Mouse (Mus musculus) midbrain, embryonic 12.5 days (tissue): ENCODE results near the gene Gm17387. TPM values are rescaled to one million over a fixed set of nuclear protein-coding genes. Genes with fewer than 3 reads are reported as not detected.

ENCODE experiments used
- ATAC-seq: fragments of 200-750 bp; cut with Nextera tagmentation; 2 replicates; pipeline ENCODE4 v1.8.0; 2017; ENCODE audit warnings: low read depth, moderate TSS enrichment, moderate library complexity; ENCODE audit not compliant: low FRiP score
- H3K27ac ChIP-seq: fragments of 300-500 bp; sonication (generic); replicated peaks from 2 replicates; pipeline ENCODE4 v1.5.1; 2016; ENCODE audit warnings: mild to moderate bottlenecking
- H3K27me3 ChIP-seq: fragments of 300-500 bp; sonication (generic); 2 replicates; pipeline ENCODE4 v1.6.1; 2016; ENCODE audit warnings: mild to moderate bottlenecking
- H3K36me3 ChIP-seq: fragments of 300-500 bp; sonication (generic); 2 replicates; pipeline ENCODE4 v1.6.1; 2016
- H3K4me1 ChIP-seq: fragments of 300-500 bp; sonication (generic); 2 replicates; pipeline ENCODE4 v1.6.1; 2016
- H3K4me2 ChIP-seq: fragments of 300-500 bp; sonication (generic); replicated peaks from 2 replicates; pipeline ENCODE4 v1.6.1; 2016; ENCODE audit warnings: mild to moderate bottlenecking, moderate library complexity
- H3K4me3 ChIP-seq: fragments of 300-500 bp; sonication (generic); 2 replicates; pipeline ENCODE4 v1.5.1; 2016; ENCODE audit warnings: mild to moderate bottlenecking
- H3K9ac ChIP-seq: fragments of 300-500 bp; sonication (generic); replicated peaks from 2 replicates; pipeline ENCODE4 v1.6.1; 2016; ENCODE audit warnings: mild to moderate bottlenecking, moderate library complexity
- H3K9me3 ChIP-seq: fragments of 300-500 bp; sonication (generic); 2 replicates; pipeline ENCODE4 v1.6.1; 2016; ENCODE audit warnings: mild to moderate bottlenecking
- whole genome bisulfite sequencing: fragments of 180-500 bp; shearing (Covaris S2); methylation state at CpG from one replicate; pipeline ENCODE4 v1.1.7; 2016; 5-methylcytosine and 5-hydroxymethylcytosine counted together
- polyA plus RNA-seq: library from polyadenylated mRNA; unstranded; fragments of >200 nt; fragmentation: Nextera tagmentation; extraction: Ambion mirVana; gene quantifications from 2 replicates; pipeline ENCODE4 v1.2.1, GENCODE M21; 2016

Gene Gm17387
- not detected in 2 replicates for polyA plus RNA-seq

DNA sequence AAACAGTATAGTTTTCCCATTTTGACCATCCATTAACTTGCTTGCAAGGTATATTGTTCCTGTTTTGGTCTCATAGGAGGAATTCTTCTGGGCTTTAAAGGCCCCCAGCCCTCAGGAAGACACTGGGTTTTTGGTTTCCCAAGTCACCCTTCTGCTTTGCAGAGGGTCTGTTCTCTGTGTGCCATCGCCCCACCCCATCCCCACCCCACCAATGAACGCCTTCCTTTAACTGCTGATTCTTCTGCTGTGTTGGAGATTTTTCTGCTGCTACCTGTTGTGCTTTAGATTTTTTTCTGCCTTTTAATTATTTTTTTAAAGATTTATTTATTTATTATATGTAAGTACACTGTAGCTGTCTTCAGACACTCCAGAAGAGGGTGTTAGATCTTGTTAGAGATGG lies at the start of gene Gm17387:
Gene Gm17387 (plus strand): TSS at position 301 of the 400 bp plus-strand sequence.
- H3K9ac ChIP-seq = no peak within 1 kb of the TSS
- H3K9me3 ChIP-seq = no peaks in the 10 kb centered on the region
- no peaks in the 10 kb centered on the region for H3K36me3 ChIP-seq
- no peak for ATAC-seq
- 97% methylated on average over 2 of the region's 2 CpGs for WGBS
- H3K27ac ChIP-seq = no peak within 1 kb of the TSS
- H3K27me3 ChIP-seq = no peaks in the 10 kb centered on the region
- peaks cover 23% of the 10 kb centered on the region for H3K4me1 ChIP-seq
- no peak within 1 kb of the TSS for H3K4me2 ChIP-seq
- no peak within 1 kb of the TSS for H3K4me3 ChIP-seq

DNA sequence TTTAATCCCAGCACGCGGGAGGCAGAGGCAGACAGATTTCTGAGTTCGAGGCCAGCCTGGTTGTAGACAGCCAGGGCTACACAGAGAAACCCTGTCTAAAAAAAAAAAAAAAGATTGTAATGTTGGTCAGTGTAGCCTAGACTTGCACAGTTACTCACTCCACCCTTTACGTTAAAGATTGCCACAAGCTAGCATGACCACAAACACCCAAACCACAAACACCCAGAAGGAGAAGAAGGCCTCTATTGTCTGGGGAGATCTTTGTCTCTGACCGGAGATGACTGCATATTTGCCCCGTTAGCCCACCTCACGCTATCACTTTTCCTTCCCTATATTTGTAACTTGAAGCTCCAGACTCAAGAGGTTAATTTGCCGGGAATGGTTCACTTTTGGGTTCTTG lies 47.2 kb upstream of the Gm17387 start:
- no peaks in the 10 kb centered on the region for H3K27me3 ChIP-seq
- H3K36me3 ChIP-seq = no peaks in the 10 kb centered on the region
- H3K4me3 ChIP-seq = no peak overlapping the region
- H3K9ac ChIP-seq = no peak overlapping the region
- ATAC-seq = no peak
- H3K4me1 ChIP-seq = no peaks in the 10 kb centered on the region
- 95% methylated on average over 8 of the region's 8 CpGs for WGBS
- H3K27ac ChIP-seq = no peak overlapping the region
- no peak overlapping the region for H3K4me2 ChIP-seq
- no peaks in the 10 kb centered on the region for H3K9me3 ChIP-seq

- Histone ChIP-seq H3K4me1 (no peaks in the 10 kb centered on the region), H3K27ac (no peak overlapping the region), H3K4me2 (no peak overlapping the region), H3K4me3 (no peak overlapping the region), H3K9me3 (no peaks in the 10 kb centered on the region), H3K27me3 (no peaks in the 10 kb centered on the region), H3K36me3 (no peaks in the 10 kb centered on the region), H3K9ac (no peak overlapping the region)
- ATAC-seq = no peak
- WGBS = 88% methylated on average over 7 of the region's 7 CpGs
Observed at GRCm38 (mm10) chr7:140982971-140983370, 46.0 kb upstream of the Gm17387 start.

- Histone ChIP-seq H3K4me2 (no peak overlapping the region), H3K9me3 (no peaks in the 10 kb centered on the region), H3K4me3 (no peak overlapping the region), H3K4me1 (no peaks in the 10 kb centered on the region), H3K36me3 (no peaks in the 10 kb centered on the region), H3K27me3 (no peaks in the 10 kb centered on the region), H3K27ac (no peak overlapping the region), H3K9ac (no peak overlapping the region)
- WGBS = 89% methylated on average over 17 of the region's 17 CpGs
- no peak for ATAC-seq
Observed at GRCm38 (mm10) chr7:140987182-140988138, 41.5 kb upstream of the Gm17387 start.

DNA sequence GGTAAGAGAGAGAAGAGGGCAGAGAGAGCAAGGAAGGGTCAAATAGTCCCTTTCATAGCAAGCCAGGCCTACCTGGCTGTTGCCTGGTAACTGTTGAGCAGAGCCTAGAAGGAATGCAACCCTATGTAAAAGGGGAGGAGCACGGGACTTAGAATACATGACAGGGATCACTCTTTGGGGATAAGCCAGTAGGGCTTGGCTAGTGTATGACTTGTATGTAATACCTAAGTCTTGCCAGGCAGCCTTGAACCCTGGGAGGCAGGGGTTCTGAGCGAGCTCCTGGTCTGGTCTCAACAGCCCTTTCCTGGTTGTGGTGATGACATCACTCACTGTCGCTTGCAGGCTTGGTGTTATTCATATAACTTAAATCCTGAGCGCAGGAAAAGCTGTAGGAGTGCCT lies 39.9 kb upstream of the Gm17387 start:
- WGBS = 77% methylated on average over 4 of the region's 4 CpGs
- Histone ChIP-seq H3K4me3 (no peak overlapping the region), H3K36me3 (no peaks in the 10 kb centered on the region), H3K27ac (no peak overlapping the region), H3K9ac (no peak overlapping the region), H3K4me1 (no peaks in the 10 kb centered on the region), H3K4me2 (no peak overlapping the region), H3K9me3 (no peaks in the 10 kb centered on the region), H3K27me3 (no peaks in the 10 kb centered on the region)
- ATAC-seq = no peak

GRCm38 (mm10) chr7:140990185-140990584 lies 38.7 kb upstream of the Gm17387 start:
- H3K27me3 ChIP-seq = no peaks in the 10 kb centered on the region
- H3K27ac ChIP-seq = no peak overlapping the region
- no peak overlapping the region for H3K9ac ChIP-seq
- H3K4me3 ChIP-seq = no peak overlapping the region
- H3K4me2 ChIP-seq = no peak overlapping the region
- no peaks in the 10 kb centered on the region for H3K36me3 ChIP-seq
- H3K4me1 ChIP-seq = no peaks in the 10 kb centered on the region
- 82% methylated on average over 6 of the region's 6 CpGs for WGBS
- H3K9me3 ChIP-seq = no peaks in the 10 kb centered on the region
- no peak for ATAC-seq

DNA sequence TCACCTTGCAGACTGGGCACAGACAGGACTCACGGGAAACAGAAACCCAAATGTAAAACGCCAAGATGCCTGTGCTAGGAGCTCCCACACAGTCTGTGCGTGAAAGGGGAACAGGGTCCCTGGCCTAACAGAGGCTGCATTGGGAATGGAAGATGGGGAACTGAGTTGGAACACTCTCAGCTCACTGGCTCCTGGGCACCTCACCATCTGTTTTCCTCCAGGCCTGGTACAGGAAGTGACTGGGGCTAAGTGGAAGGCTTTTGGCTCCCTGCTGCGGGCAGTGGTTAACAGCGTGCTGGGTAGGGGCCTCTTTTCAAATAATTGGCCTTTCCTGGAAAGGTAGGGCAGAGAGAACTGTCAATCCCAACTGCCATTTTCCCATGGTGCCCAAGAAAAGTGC lies 38.3 kb upstream of the Gm17387 start:
- no peaks in the 10 kb centered on the region for H3K36me3 ChIP-seq
- no peaks in the 10 kb centered on the region for H3K4me1 ChIP-seq
- H3K9me3 ChIP-seq = no peaks in the 10 kb centered on the region
- H3K27ac ChIP-seq = no peak overlapping the region
- ATAC-seq = no peak
- no peak overlapping the region for H3K9ac ChIP-seq
- no peaks in the 10 kb centered on the region for H3K27me3 ChIP-seq
- no peak overlapping the region for H3K4me3 ChIP-seq
- WGBS = 72% methylated on average over 5 of the region's 5 CpGs
- H3K4me2 ChIP-seq = no peak overlapping the region

DNA sequence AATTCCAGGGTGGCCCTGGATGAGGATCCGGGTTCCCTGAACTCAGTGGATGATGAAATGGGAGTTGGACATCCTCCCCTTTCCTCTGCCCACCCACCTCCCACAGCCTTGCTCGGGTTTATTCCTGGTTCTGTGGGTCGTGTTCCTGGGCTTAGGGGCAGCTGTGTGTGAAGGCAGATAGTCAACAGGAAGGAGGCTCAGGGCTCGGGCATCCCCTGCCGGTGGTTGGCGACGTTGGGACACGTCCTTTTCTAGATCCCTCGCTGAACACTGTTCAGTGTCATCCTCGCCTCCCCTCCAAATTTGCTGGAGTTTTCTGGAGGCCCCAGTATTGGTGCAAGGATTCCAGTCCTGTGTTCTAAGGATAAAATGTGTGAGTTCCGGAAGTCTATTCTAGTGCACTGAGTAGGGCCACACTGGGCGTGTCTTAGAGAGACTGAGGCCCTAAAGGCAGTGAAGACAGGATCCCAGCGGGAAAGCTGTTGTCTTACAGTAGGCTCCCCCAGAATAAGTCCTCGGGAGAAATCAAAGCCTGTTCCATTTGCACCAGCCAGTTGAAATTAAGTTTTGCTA lies 37.7 kb upstream of the Gm17387 start:
- no peak overlapping the region for H3K9ac ChIP-seq
- H3K27me3 ChIP-seq = no peaks in the 10 kb centered on the region
- 89% methylated on average over 14 of the region's 14 CpGs for WGBS
- H3K36me3 ChIP-seq = no peaks in the 10 kb centered on the region
- ATAC-seq = no peak
- no peaks in the 10 kb centered on the region for H3K4me1 ChIP-seq
- no peaks in the 10 kb centered on the region for H3K9me3 ChIP-seq
- H3K4me2 ChIP-seq = no peak overlapping the region
- no peak overlapping the region for H3K4me3 ChIP-seq
- H3K27ac ChIP-seq = no peak overlapping the region

DNA sequence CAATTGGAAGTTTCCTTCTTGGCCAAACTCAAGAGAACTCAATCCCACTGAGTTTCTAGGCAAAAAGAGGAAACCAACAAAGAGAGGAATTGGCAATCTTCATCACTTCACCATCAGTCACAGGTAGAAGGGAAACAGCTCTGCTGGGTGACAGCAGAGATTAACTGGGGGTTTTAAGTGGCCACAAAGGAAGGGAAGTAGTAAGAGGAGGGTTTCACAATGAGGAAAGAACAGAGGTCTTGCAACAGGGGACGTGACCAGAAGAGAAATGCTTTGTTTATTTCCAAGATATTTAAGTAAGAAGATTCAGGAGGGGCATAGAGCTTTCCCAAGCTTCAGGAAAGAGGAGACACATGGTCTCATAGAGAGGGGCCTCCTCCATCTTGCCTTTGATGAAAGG lies 31.1 kb upstream of the Gm17387 start:
- H3K4me2 ChIP-seq = no peak overlapping the region
- H3K9ac ChIP-seq = no peak overlapping the region
- H3K9me3 ChIP-seq = no peaks in the 10 kb centered on the region
- ATAC-seq = no peak
- no peaks in the 10 kb centered on the region for H3K4me1 ChIP-seq
- no peaks in the 10 kb centered on the region for H3K36me3 ChIP-seq
- no peaks in the 10 kb centered on the region for H3K27me3 ChIP-seq
- H3K4me3 ChIP-seq = no peak overlapping the region
- no peak overlapping the region for H3K27ac ChIP-seq
- WGBS = 67% methylated on average over 1 of the region's 1 CpGs

GRCm38 (mm10) chr7:140998853-140999700 lies 29.9 kb upstream of the Gm17387 start:
- H3K36me3 ChIP-seq = no peaks in the 10 kb centered on the region
- 94% methylated on average over 11 of the region's 11 CpGs for WGBS
- ATAC-seq = no peak
- no peak overlapping the region for H3K4me3 ChIP-seq
- H3K4me2 ChIP-seq = no peak overlapping the region
- no peaks in the 10 kb centered on the region for H3K27me3 ChIP-seq
- H3K9me3 ChIP-seq = no peaks in the 10 kb centered on the region
- no peak overlapping the region for H3K27ac ChIP-seq
- H3K9ac ChIP-seq = no peak overlapping the region
- H3K4me1 ChIP-seq = no peaks in the 10 kb centered on the region

DNA sequence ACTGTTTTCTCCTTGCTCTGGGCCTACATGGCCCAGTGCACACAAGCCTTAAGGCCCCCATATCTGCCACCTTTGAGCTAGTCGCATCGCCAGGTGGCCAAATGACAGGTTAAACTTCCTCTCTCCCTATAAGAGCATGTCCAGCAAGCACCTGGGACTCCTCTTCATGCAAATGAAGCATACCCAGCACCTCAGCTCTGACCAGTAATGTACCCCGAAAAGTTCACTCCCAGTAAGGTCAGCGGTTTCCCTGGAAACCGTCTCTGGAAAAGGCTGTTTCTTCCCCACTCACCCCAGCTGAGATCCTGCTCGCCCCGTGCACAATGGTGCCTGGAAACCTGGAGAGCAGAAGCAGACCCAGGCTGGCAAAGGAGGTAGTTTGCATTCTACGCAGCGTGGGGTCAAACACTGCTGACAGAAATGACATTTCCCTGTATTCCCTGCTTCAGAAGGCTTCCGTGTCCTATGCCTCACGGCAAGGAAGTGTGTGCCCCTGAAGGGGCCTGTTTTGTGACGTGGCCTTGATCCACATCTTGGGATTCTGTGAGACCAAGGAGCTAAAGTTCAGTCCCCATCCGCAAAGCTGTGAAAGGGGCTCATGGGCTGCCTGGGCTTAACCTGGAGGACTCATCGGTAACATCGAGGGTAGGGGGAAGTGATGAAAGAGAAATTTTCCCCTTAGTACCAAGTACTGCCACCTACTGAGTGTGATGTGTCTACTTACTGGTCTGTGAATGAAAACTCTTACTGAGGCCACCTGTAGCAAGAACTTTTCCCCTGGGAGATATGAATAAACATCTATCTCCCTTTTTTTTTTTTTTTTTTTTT lies 27.8 kb upstream of the Gm17387 start:
- ATAC-seq = no peak
- Histone ChIP-seq H3K36me3 (no peaks in the 10 kb centered on the region), H3K9me3 (no peaks in the 10 kb centered on the region), H3K27ac (no peak overlapping the region), H3K9ac (no peak overlapping the region), H3K4me3 (no peak overlapping the region), H3K27me3 (no peaks in the 10 kb centered on the region), H3K4me1 (no peaks in the 10 kb centered on the region), H3K4me2 (no peak overlapping the region)
- WGBS = 76% methylated on average over 15 of the region's 15 CpGs
